Mouse (Mus musculus) liver, embryonic 12.5 days (tissue): ENCODE data around the gene Ttyh1. TPM values are rescaled to one million over a fixed set of nuclear protein-coding genes. Genes with fewer than 3 reads are reported as not detected.

Experiments
- ATAC-seq: fragments of 200-750 bp; cut with Nextera tagmentation; 2 replicates; pipeline ENCODE4 v1.8.0; 2017; ENCODE audit warnings: moderate number of reproducible peaks, mild to moderate bottlenecking, moderate library complexity
- H3K27ac ChIP-seq: fragments of 300-500 bp; sonication (generic); 2 replicates; pipeline ENCODE4 v1.5.1; 2016; ENCODE audit warnings: mild to moderate bottlenecking
- H3K27me3 ChIP-seq: fragments of 300-500 bp; sonication (generic); replicated peaks from 2 replicates; pipeline ENCODE4 v1.6.1; 2016; ENCODE audit warnings: mild to moderate bottlenecking, moderate library complexity
- H3K36me3 ChIP-seq: fragments of 300-500 bp; sonication (generic); 2 replicates; pipeline ENCODE4 v1.6.1; 2016; ENCODE audit warnings: mild to moderate bottlenecking, moderate library complexity
- H3K4me1 ChIP-seq: fragments of 300-500 bp; sonication (generic); 2 replicates; pipeline ENCODE4 v1.6.1; 2016
- H3K4me2 ChIP-seq: fragments of 300-500 bp; sonication (generic); 2 replicates; pipeline ENCODE4 v1.6.1; 2016; ENCODE audit warnings: mild to moderate bottlenecking, moderate library complexity
- H3K4me3 ChIP-seq: fragments of 300-500 bp; sonication (generic); 2 replicates; pipeline ENCODE4 v1.5.1; 2016; ENCODE audit warnings: mild to moderate bottlenecking, moderate library complexity
- H3K9ac ChIP-seq: fragments of 300-500 bp; sonication (generic); 2 replicates; pipeline ENCODE4 v1.6.1; 2016; ENCODE audit warnings: mild to moderate bottlenecking, moderate library complexity
- H3K9me3 ChIP-seq: fragments of 300-500 bp; sonication (generic); replicated peaks from 2 replicates; pipeline ENCODE4 v1.6.1; 2016; ENCODE audit warnings: mild to moderate bottlenecking, moderate library complexity
- WGBS: fragments of 180-500 bp; shearing (Covaris S2); methylation state at CpG from one replicate; pipeline ENCODE4 v1.1.7; 2016; ENCODE audit not compliant: insufficient replicate concordance; 5-methylcytosine and 5-hydroxymethylcytosine counted together
- polyA plus RNA-seq: library from polyadenylated mRNA; unstranded; fragments of >200 nt; fragmentation: Nextera tagmentation; extraction: Ambion mirVana; gene quantifications from 2 replicates; pipeline ENCODE4 v1.2.1, GENCODE M21; 2016

The Ttyh1 gene
- polyA plus RNA-seq, 1 experiment from 2014 or later: 0.48 TPM

DNA sequence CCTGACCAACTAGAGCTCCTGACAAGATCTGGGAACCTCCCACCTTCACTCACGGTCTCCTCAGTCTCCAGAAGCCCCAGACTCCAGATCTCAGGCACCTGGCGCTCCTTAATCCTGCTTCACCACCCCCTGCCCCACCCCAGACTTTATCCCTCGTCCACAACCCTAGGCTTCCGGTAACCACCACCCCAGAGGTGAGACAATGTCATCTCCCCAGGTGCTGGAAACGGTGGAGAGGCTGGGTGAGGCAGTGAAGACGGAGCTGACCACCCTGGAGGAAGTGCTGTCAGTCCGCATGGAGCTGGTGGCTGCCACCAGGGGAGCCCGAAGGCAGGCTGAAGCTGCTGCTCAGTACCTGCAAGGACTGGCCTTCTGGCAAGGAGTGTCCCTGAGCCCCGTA is 6.1 kb downstream of the Ttyh1 start:
- H3K9me3 ChIP-seq: no peaks in the 10 kb centered on the region
- WGBS: 21% methylated on average over 9 of the region's 9 CpGs

DNA sequence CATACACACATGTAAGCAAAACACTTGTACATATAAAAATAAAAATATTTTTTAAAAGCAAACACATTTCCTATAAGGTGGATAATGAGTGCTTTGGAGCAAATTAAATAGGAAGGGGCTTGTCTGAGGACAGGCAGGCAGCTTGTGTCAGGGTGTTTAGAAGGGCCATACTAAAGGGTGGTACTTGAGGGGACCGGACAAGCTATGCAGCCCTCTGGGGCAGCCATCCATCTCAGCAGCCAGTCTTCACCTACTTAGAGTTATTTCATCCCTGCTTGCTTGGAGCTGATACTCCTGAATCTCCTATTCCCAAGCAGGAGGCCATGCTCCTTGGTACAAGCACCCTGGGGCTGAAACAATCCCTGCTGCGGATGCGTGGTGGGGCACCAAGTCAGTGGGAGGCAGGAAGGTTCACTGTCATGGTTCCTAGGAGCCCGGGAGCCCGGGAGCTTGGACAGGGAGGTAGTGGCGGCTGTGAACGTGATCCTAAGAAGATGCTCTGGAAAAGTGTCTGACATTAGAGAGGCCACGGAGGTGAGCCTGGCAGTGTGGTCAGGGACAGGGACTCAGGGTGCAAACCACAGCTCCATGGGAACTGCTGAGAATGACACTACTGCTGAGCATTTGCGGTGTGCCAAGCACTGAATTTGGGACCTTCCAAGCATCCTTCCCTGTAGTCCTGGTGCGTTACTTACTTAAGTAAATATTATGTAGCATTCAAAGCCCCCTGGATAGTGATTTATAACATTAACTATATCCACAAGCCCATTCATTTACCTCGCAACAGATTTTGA is 8.0 kb downstream of the Ttyh1 start:
- Histone ChIP-seq H3K9ac (no peak overlapping the region), H3K27ac (no peak overlapping the region), H3K4me2 (no peak overlapping the region), H3K4me1 (peaks cover 17% of the 10 kb centered on the region), H3K36me3 (no peaks in the 10 kb centered on the region), H3K4me3 (no peak overlapping the region), H3K27me3 (peaks cover 17% of the 10 kb centered on the region; the same call in 1 of the 2 replicates), H3K9me3 (no peaks in the 10 kb centered on the region)
- no peak for ATAC-seq
- WGBS: 77% methylated on average over 11 of the region's 11 CpGs

More for the DNA sequence above, 6.1 kb downstream of the Ttyh1 start:
- H3K4me1 ChIP-seq: peaks cover 7% of the 10 kb centered on the region; the same call in 1 of the 2 replicates
- no peak overlapping the region for H3K4me3 ChIP-seq
- no peaks in the 10 kb centered on the region for H3K36me3 ChIP-seq
- no peak for ATAC-seq
- no peak overlapping the region for H3K27ac ChIP-seq
- no peak overlapping the region for H3K4me2 ChIP-seq
- peaks cover 36% of the 10 kb centered on the region for H3K27me3 ChIP-seq
- H3K9ac ChIP-seq: no peak overlapping the region

GRCm38 (mm10) chr7:4127894-4128293 is 8.7 kb downstream of the Ttyh1 start:
- Histone ChIP-seq H3K36me3 (no peaks in the 10 kb centered on the region), H3K4me2 (no peak overlapping the region), H3K27me3 (0 out of 2 replicates have a peak, but pooled peaks cover 12% of the 10 kb centered on the region), H3K9me3 (no peaks in the 10 kb centered on the region), H3K27ac (no peak overlapping the region), H3K4me1 (peaks cover 17% of the 10 kb centered on the region), H3K9ac (no peak overlapping the region), H3K4me3 (no peak overlapping the region)
- ATAC-seq: no peak
- WGBS: 76% methylated on average over 4 of the region's 4 CpGs

DNA sequence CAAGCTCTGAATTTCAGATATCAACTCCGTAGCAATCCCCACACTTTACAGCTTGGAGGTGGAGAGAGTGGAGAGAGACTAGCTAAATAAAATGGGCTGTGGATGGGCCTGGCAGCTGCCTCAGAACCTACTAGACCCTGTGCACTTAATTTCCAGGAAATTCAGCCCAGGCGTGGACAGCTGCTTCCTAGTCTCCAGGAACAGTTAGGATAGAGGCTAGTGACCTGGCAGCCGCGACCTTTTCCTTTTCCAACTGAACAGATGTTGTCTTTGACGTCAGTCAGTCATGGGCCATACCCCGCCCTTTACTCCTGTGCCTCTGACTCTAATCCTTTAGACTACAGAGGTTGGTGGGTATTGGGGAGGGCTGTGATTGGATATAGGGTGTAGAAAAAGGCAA is 9.7 kb downstream of the Ttyh1 start:
- peaks cover 17% of the 10 kb centered on the region for H3K4me1 ChIP-seq
- no peaks in the 10 kb centered on the region; the same call in 1 of the 2 replicates for H3K36me3 ChIP-seq
- no peaks in the 10 kb centered on the region for H3K9me3 ChIP-seq
- ATAC-seq: no peak
- H3K4me2 ChIP-seq: no peak overlapping the region
- H3K4me3 ChIP-seq: no peak overlapping the region
- 50% methylated on average over 6 of the region's 6 CpGs for WGBS
- H3K27ac ChIP-seq: no peak overlapping the region
- H3K9ac ChIP-seq: no peak overlapping the region
- H3K27me3 ChIP-seq: 0 out of 2 replicates have a peak, but pooled peaks cover 3% of the 10 kb centered on the region

GRCm38 (mm10) chr7:4130686-4131452 is 11.7 kb downstream of the Ttyh1 start:
- H3K4me2 ChIP-seq: no peak overlapping the region
- H3K27me3 ChIP-seq: no peaks in the 10 kb centered on the region
- ATAC-seq: peak; percentile 62
- H3K4me1 ChIP-seq: peaks cover 26% of the 10 kb centered on the region
- H3K36me3 ChIP-seq: no peaks in the 10 kb centered on the region; the same call in 1 of the 2 replicates
- no peak overlapping the region for H3K27ac ChIP-seq
- no peak overlapping the region; the same call in 1 of the 2 replicates for H3K9ac ChIP-seq
- H3K4me3 ChIP-seq: no peak overlapping the region
- WGBS: 28% methylated on average over 13 of the region's 13 CpGs
- no peaks in the 10 kb centered on the region for H3K9me3 ChIP-seq

GRCm38 (mm10) chr7:4131964-4132363 is 12.8 kb downstream of the Ttyh1 start:
- WGBS: 77% methylated on average over 8 of the region's 8 CpGs
- ATAC-seq: no peak

DNA sequence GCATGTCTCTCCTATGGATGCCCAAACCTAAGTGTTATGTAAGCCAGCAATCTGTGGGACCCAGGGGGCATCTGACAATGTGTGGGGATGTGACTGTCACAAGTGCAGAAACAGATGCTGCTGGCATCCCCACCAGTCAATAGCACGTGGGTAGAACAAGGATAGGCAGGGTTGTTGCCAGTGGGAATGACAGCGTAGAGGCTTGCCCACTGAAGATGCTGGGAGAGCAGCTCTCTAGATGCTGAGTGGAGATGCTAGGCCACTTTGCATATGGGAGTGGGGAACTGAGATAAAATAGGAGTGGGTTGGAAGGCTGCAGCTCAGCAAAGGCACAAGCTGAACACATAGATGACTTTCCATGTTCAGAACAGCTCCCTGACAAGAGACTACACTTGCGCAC is 13.4 kb downstream of the Ttyh1 start:
- no peaks in the 10 kb centered on the region for H3K9me3 ChIP-seq
- peaks cover 28% of the 10 kb centered on the region for H3K4me1 ChIP-seq
- no peak overlapping the region for H3K27ac ChIP-seq
- no peak overlapping the region for H3K4me2 ChIP-seq
- no peak overlapping the region for H3K4me3 ChIP-seq
- H3K36me3 ChIP-seq: no peaks in the 10 kb centered on the region; the same call in 1 of the 2 replicates
- 81% methylated on average over 3 of the region's 3 CpGs for WGBS
- no peak overlapping the region for H3K9ac ChIP-seq
- no peaks in the 10 kb centered on the region for H3K27me3 ChIP-seq
- ATAC-seq: no peak

More at GRCm38 (mm10) chr7:4131964-4132363, 12.8 kb downstream of the Ttyh1 start:
- Histone ChIP-seq H3K9me3 (no peaks in the 10 kb centered on the region), H3K27ac (no peak overlapping the region), H3K4me1 (peaks cover 26% of the 10 kb centered on the region), H3K27me3 (no peaks in the 10 kb centered on the region), H3K4me2 (no peak overlapping the region), H3K9ac (no peak overlapping the region), H3K36me3 (no peaks in the 10 kb centered on the region; the same call in 1 of the 2 replicates), H3K4me3 (no peak overlapping the region)

DNA sequence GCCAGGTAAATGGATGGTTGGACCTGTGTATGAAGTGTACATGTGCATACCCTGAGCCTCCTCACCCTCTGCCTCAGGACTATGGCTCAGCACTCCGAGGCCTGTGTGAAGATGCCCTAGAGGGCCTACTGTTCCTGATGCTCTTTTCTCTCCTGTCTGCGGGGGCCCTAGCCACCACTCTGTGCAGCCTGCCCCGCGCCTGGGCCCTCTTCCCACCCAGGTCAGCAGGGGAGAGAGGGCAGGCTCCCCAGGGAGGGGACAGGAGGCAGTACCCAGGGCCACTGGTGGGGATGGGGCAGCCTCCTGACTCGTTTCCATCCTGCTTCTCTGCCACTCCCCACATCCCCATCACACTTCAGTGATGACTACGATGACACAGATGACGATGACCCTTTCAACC is 13.8 kb downstream of the Ttyh1 start:
- H3K9ac ChIP-seq: no peak overlapping the region
- no peaks in the 10 kb centered on the region for H3K9me3 ChIP-seq
- WGBS: 85% methylated on average over 7 of the region's 7 CpGs
- no peak overlapping the region for H3K4me2 ChIP-seq
- H3K4me1 ChIP-seq: peaks cover 32% of the 10 kb centered on the region
- no peaks in the 10 kb centered on the region for H3K27me3 ChIP-seq
- no peak overlapping the region for H3K4me3 ChIP-seq
- no peak overlapping the region for H3K27ac ChIP-seq
- no peak for ATAC-seq
- H3K36me3 ChIP-seq: peaks cover 2% of the 10 kb centered on the region

- Histone ChIP-seq H3K4me2 (peak overlapping the region; percentile 89; the same call in 1 of the 2 replicates), H3K27me3 (no peaks in the 10 kb centered on the region), H3K27ac (no peak overlapping the region; the same call in 1 of the 2 replicates), H3K9ac (no peak overlapping the region), H3K9me3 (no peaks in the 10 kb centered on the region), H3K4me1 (peaks cover 40% of the 10 kb centered on the region), H3K36me3 (peaks cover 21% of the 10 kb centered on the region), H3K4me3 (no peak overlapping the region)
- no peak for ATAC-seq
- 77% methylated on average over 5 of the region's 5 CpGs for WGBS
Observed at GRCm38 (mm10) chr7:4134911-4135310, 15.7 kb downstream of the Ttyh1 start.

DNA sequence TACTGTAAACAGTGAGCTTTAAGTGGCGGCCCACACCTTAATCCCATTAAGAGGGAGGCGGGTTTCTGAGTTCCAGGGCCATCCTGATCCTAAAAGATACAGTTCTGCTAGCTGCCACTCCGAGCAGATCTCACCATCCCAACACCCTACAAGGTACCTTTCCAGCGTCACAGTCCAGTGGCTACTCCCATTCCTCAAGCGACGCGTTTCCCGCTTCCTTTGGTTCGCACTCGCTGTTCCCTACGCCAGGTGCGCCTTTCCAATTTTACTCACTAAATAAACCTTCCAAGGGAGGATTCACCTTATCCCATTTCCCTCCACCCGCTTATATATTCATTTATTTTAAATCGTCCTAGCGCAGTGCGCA is 17.2 kb downstream of the Ttyh1 start:
- Histone ChIP-seq H3K9ac (peak overlapping the region; percentile 88), H3K36me3 (peaks cover 36% of the 10 kb centered on the region), H3K4me1 (peaks cover 32% of the 10 kb centered on the region), H3K4me2 (peak overlapping the region; percentile 89), H3K27ac (peak overlapping the region; percentile 92), H3K4me3 (peak overlapping the region; percentile 89), H3K9me3 (no peaks in the 10 kb centered on the region), H3K27me3 (no peaks in the 10 kb centered on the region)
- ATAC-seq: peak; percentile 20
- WGBS: 0% methylated on average over 16 of the region's 16 CpGs

DNA sequence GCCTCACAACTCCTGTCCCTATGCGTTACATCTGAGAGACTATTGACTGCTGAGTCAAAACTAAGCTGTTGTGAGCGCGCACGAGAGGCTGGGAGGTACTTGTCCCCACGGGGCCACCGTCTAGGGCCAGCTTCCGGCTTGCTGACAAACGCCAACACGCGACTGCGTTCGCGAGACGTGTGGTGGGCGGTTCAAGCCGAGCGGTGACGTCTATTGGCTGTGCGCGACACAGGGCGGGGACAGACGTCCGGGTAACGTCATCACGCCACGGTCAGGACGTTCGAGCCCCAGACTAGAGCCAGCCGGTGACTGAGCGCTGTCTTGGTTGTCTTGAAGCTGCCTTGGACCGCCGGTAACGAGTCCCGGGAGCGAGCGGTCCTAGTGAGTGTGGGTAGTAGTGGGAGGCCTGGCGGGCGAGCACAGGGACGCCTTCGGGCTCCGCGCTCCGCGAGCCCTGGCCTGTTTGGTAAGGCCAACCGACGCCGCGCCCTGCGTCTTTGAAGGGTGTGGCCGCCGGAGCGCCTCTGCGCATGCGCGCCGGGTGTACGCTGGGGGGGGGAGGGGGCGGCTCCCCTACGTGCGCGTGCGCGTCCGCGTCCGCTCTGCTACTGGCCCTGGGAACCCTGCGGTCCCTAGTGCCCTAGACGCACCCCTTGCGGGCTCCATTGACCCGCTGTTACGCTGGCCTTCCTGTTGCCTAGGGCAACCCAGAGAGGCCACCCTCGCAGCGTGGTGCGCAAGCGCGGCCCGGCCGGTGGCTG is 17.7 kb downstream of the Ttyh1 start, which contains the start of gene Leng8:
Gene Leng8 (plus strand): TSS at position 269 of the 761 bp plus-strand sequence.
- peak; percentile 98 for ATAC-seq
- Histone ChIP-seq H3K4me1 (peaks cover 30% of the 10 kb centered on the region), H3K27ac (peak within 1 kb of the TSS; percentile 92), H3K4me3 (peak within 1 kb of the TSS; percentile 89), H3K4me2 (peak within 1 kb of the TSS; percentile 89), H3K9me3 (no peaks in the 10 kb centered on the region), H3K9ac (peak within 1 kb of the TSS; percentile 88), H3K36me3 (peaks cover 42% of the 10 kb centered on the region), H3K27me3 (no peaks in the 10 kb centered on the region)
- under 1% methylated on average over 69 of the region's 78 CpGs for WGBS
